Mouse (Mus musculus) midbrain, embryonic 10.5 days (tissue): ENCODE results near the gene Tgm2. TPM values are rescaled to one million over a fixed set of nuclear protein-coding genes. Genes with fewer than 3 reads are reported as not detected.

Source experiments
- DNase-seq: peaks from one replicate; pipeline ENCODE4 v3.0.0-alpha.2; 2017; ENCODE audit warnings: low spot score
- H3K27ac ChIP-seq: fragments of 300-500 bp; sonication (generic); replicated peaks from 2 replicates; pipeline ENCODE4 v1.5.1; 2016; ENCODE audit warnings: mild to moderate bottlenecking
- H3K27me3 ChIP-seq: fragments of 300-500 bp; sonication (generic); 2 replicates; pipeline ENCODE4 v1.6.1; 2016; ENCODE audit warnings: low read depth, mild to moderate bottlenecking; ENCODE audit not compliant: poor library complexity, severe bottlenecking
- H3K36me3 ChIP-seq: fragments of 300-500 bp; sonication (generic); 2 replicates; pipeline ENCODE4 v1.6.1; 2016; ENCODE audit warnings: mild to moderate bottlenecking, moderate library complexity
- H3K4me1 ChIP-seq: fragments of 300-500 bp; sonication (generic); 2 replicates; pipeline ENCODE4 v1.6.1; 2016
- H3K4me3 ChIP-seq: fragments of 300-500 bp; sonication (generic); 2 replicates; pipeline ENCODE4 v1.5.1; 2016; ENCODE audit warnings: mild to moderate bottlenecking, moderate library complexity
- H3K9me3 ChIP-seq: fragments of 300-500 bp; sonication (generic); replicated peaks from 2 replicates; pipeline ENCODE4 v1.6.1; 2016; ENCODE audit warnings: mild to moderate bottlenecking
- WGBS: fragments of 180-500 bp; shearing (Covaris S2); methylation state at CpG from one replicate; pipeline ENCODE4 v1.1.7; 2016; 5-methylcytosine and 5-hydroxymethylcytosine counted together
- polyA plus RNA-seq: library from polyadenylated mRNA; unstranded; fragments of >200 nt; fragmentation: Nextera tagmentation; extraction: Ambion mirVana; gene quantifications from 2 replicates; pipeline ENCODE4 v1.2.1, GENCODE M21; 2016

The Tgm2 gene
- polyA plus RNA-seq, 1 experiment from 2014 or later: 9.0 TPM

GRCm38 (mm10) chr2:158178139-158178538 lies 31.9 kb upstream of the Tgm2 start:
- Histone ChIP-seq H3K4me1 (peaks cover 27% of the 10 kb centered on the region), H3K36me3 (no peaks in the 10 kb centered on the region), H3K4me3 (no peak overlapping the region), H3K27me3 (peaks cover 7% of the 10 kb centered on the region; the same call in 1 of the 2 replicates), H3K27ac (no peak overlapping the region), H3K9me3 (no peaks in the 10 kb centered on the region)
- 75% methylated on average over 4 of the region's 4 CpGs for WGBS
- DNase-seq: no peak

GRCm38 (mm10) chr2:158177574-158177973 lies 31.3 kb upstream of the Tgm2 start:
- H3K27me3 ChIP-seq: peaks cover 7% of the 10 kb centered on the region; the same call in 1 of the 2 replicates
- peaks cover 27% of the 10 kb centered on the region for H3K4me1 ChIP-seq
- no peak for DNase-seq
- no peaks in the 10 kb centered on the region for H3K9me3 ChIP-seq
- no peak overlapping the region for H3K27ac ChIP-seq
- no peak overlapping the region for H3K4me3 ChIP-seq
- H3K36me3 ChIP-seq: no peaks in the 10 kb centered on the region
- WGBS: 57% methylated on average over 3 of the region's 3 CpGs

- 92% methylated on average over 9 of the region's 9 CpGs for WGBS
Measured at GRCm38 (mm10) chr2:158176763-158177162, 30.5 kb upstream of the Tgm2 start.

GRCm38 (mm10) chr2:158175433-158175832 lies 29.2 kb upstream of the Tgm2 start:
- 86% methylated on average over 3 of the region's 3 CpGs for WGBS
- peaks cover 7% of the 10 kb centered on the region; the same call in 1 of the 2 replicates for H3K27me3 ChIP-seq
- H3K9me3 ChIP-seq: no peaks in the 10 kb centered on the region
- H3K36me3 ChIP-seq: no peaks in the 10 kb centered on the region
- no peak overlapping the region for H3K27ac ChIP-seq
- peaks cover 27% of the 10 kb centered on the region for H3K4me1 ChIP-seq
- no peak overlapping the region for H3K4me3 ChIP-seq
- DNase-seq: no peak

More at GRCm38 (mm10) chr2:158176763-158177162, 30.5 kb upstream of the Tgm2 start:
- Histone ChIP-seq H3K9me3 (no peaks in the 10 kb centered on the region), H3K4me3 (no peak overlapping the region), H3K27ac (no peak overlapping the region), H3K4me1 (peaks cover 27% of the 10 kb centered on the region), H3K27me3 (peaks cover 7% of the 10 kb centered on the region; the same call in 1 of the 2 replicates), H3K36me3 (no peaks in the 10 kb centered on the region)
- no peak for DNase-seq

- Histone ChIP-seq H3K9me3 (no peaks in the 10 kb centered on the region), H3K27ac (0 out of 2 replicates have a peak overlapping the region, but pooled peaks have one; percentile 1), H3K4me1 (peaks cover 27% of the 10 kb centered on the region), H3K27me3 (peaks cover 6% of the 10 kb centered on the region; the same call in 1 of the 2 replicates), H3K36me3 (no peaks in the 10 kb centered on the region), H3K4me3 (no peak overlapping the region)
- WGBS: 93% methylated on average over 15 of the region's 15 CpGs
- no peak for DNase-seq
Measured at GRCm38 (mm10) chr2:158174958-158175357, 28.7 kb upstream of the Tgm2 start.

- Histone ChIP-seq H3K4me1 (peaks cover 22% of the 10 kb centered on the region), H3K27me3 (peaks cover under 1% of the 10 kb centered on the region; the same call in 1 of the 2 replicates), H3K9me3 (no peaks in the 10 kb centered on the region), H3K27ac (no peak overlapping the region), H3K36me3 (no peaks in the 10 kb centered on the region), H3K4me3 (no peak overlapping the region)
- WGBS: 79% methylated on average over 5 of the region's 5 CpGs
- no peak for DNase-seq
Measured at GRCm38 (mm10) chr2:158174438-158174837, 28.2 kb upstream of the Tgm2 start.

GRCm38 (mm10) chr2:158170394-158170793 lies 24.2 kb upstream of the Tgm2 start:
- no peak for DNase-seq
- Histone ChIP-seq H3K27ac (no peak overlapping the region), H3K4me3 (no peak overlapping the region), H3K9me3 (no peaks in the 10 kb centered on the region), H3K36me3 (no peaks in the 10 kb centered on the region), H3K27me3 (no peaks in the 10 kb centered on the region), H3K4me1 (0 out of 2 replicates have a peak, but pooled peaks cover 4% of the 10 kb centered on the region)
- 81% methylated on average over 2 of the region's 2 CpGs for WGBS

- DNase-seq: no peak
- H3K36me3 ChIP-seq: no peaks in the 10 kb centered on the region
- no peaks in the 10 kb centered on the region for H3K27me3 ChIP-seq
- H3K9me3 ChIP-seq: no peaks in the 10 kb centered on the region
- WGBS: 89% methylated on average over 7 of the region's 7 CpGs
- no peak overlapping the region for H3K27ac ChIP-seq
- H3K4me3 ChIP-seq: no peak overlapping the region
- 0 out of 2 replicates have a peak, but pooled peaks cover 4% of the 10 kb centered on the region for H3K4me1 ChIP-seq
Measured at GRCm38 (mm10) chr2:158169771-158170170, 23.5 kb upstream of the Tgm2 start.

- Histone ChIP-seq H3K27ac (no peak overlapping the region), H3K4me3 (no peak overlapping the region), H3K27me3 (no peaks in the 10 kb centered on the region), H3K36me3 (no peaks in the 10 kb centered on the region), H3K4me1 (0 out of 2 replicates have a peak, but pooled peaks cover 4% of the 10 kb centered on the region), H3K9me3 (no peaks in the 10 kb centered on the region)
- WGBS: 84% methylated on average over 6 of the region's 6 CpGs
- DNase-seq: no peak
Measured at GRCm38 (mm10) chr2:158169351-158169750, 23.1 kb upstream of the Tgm2 start.

GRCm38 (mm10) chr2:158168741-158169211 lies 22.5 kb upstream of the Tgm2 start:
- DNase-seq: no peak

GRCm38 (mm10) chr2:158167496-158168205 lies 21.4 kb upstream of the Tgm2 start:
- no peaks in the 10 kb centered on the region for H3K9me3 ChIP-seq
- no peak overlapping the region for H3K27ac ChIP-seq
- DNase-seq: no peak
- H3K36me3 ChIP-seq: no peaks in the 10 kb centered on the region
- H3K27me3 ChIP-seq: no peaks in the 10 kb centered on the region
- H3K4me3 ChIP-seq: no peak overlapping the region
- 0 out of 2 replicates have a peak, but pooled peaks cover 4% of the 10 kb centered on the region for H3K4me1 ChIP-seq
- 86% methylated on average over 9 of the region's 9 CpGs for WGBS

More at GRCm38 (mm10) chr2:158168741-158169211, 22.5 kb upstream of the Tgm2 start:
- 0 out of 2 replicates have a peak, but pooled peaks cover 4% of the 10 kb centered on the region for H3K4me1 ChIP-seq
- no peak overlapping the region for H3K27ac ChIP-seq
- 78% methylated on average over 8 of the region's 8 CpGs for WGBS
- H3K27me3 ChIP-seq: no peaks in the 10 kb centered on the region
- no peak overlapping the region for H3K4me3 ChIP-seq
- no peaks in the 10 kb centered on the region for H3K36me3 ChIP-seq
- no peaks in the 10 kb centered on the region for H3K9me3 ChIP-seq

- WGBS: 83% methylated on average over 7 of the region's 7 CpGs
- Histone ChIP-seq H3K27ac (no peak overlapping the region), H3K36me3 (no peaks in the 10 kb centered on the region), H3K4me3 (no peak overlapping the region), H3K9me3 (no peaks in the 10 kb centered on the region), H3K27me3 (no peaks in the 10 kb centered on the region), H3K4me1 (0 out of 2 replicates have a peak, but pooled peaks cover 4% of the 10 kb centered on the region)
- DNase-seq: no peak
Measured at GRCm38 (mm10) chr2:158166628-158167027, 20.4 kb upstream of the Tgm2 start.

- no peak overlapping the region for H3K27ac ChIP-seq
- DNase-seq: no peak
- no peaks in the 10 kb centered on the region for H3K27me3 ChIP-seq
- peaks cover 4% of the 10 kb centered on the region; the same call in 1 of the 2 replicates for H3K4me1 ChIP-seq
- 84% methylated on average over 4 of the region's 4 CpGs for WGBS
- H3K36me3 ChIP-seq: no peaks in the 10 kb centered on the region
- H3K4me3 ChIP-seq: no peak overlapping the region
- no peaks in the 10 kb centered on the region for H3K9me3 ChIP-seq
Measured at GRCm38 (mm10) chr2:158165776-158166175, 19.5 kb upstream of the Tgm2 start.
